ENCODE assay signal across 19 mouse cellular contexts in genomic region chr5:103725268-103726149, GRCm38 (mm10). TPM values are rescaled to one million over a fixed set of nuclear protein-coding genes. Genes with fewer than 3 reads are reported as not detected.
DNase-seq lines count a peak whose midpoint lies in the region; ATAC-seq and TF ChIP-seq lines count a peak whose summit lies in the region.
"Had no signal": no experiment of that assay in that cellular context is flagged by ENCODE, and none has a peak within 500 bp of the region (broad histone marks: within the 10 kb centered on the region; RNA-seq: fewer than 3 reads in every experiment).

No protein-coding gene starts in this region.

- no peak for TF ChIP-seq RAD21 in CH12.LX (IDR thresholded peaks at IDR 0.05; ENCODE audit: low read depth, low read length)

- 0 out of 2 replicates have a peak, but pooled peaks have one; percentile 32 for ATAC-seq in liver, postnatal 0 days
- ATAC-seq in liver, embryonic 12.5 days = no peak
- ATAC-seq in hematopoietic stem cell, adult 5-6 weeks (replicated peaks in 1 of 2; ENCODE audit: insufficient read depth in 1 of 2, low FRiP score in 2 of 2, low TSS enrichment in 1 of 2, low read depth in 1 of 2, poor library complexity in 2 of 2, severe bottlenecking in 2 of 2) = peak; percentile 39 to 54; a peak in 2 of 4 replicates
- ATAC-seq in forebrain, embryonic 15.5 days (replicated peaks) = no peak
- ATAC-seq: activated CD4-positive, CD25-positive, alpha-beta regulatory T cell, adult 4 months had no signal

- TF ChIP-seq POLR2A in CH12.LX (IDR thresholded peaks at IDR 0.05; ENCODE audit: low read depth, low read length) = 0 out of 2 replicates have a peak, but pooled peaks have one; percentile 0

- WGBS in liver, postnatal 0 days (ENCODE audit: insufficient replicate concordance) = 46% methylated on average over 9 of the region's 9 CpGs
- WGBS in liver, embryonic 12.5 days (ENCODE audit: insufficient replicate concordance) = 40% methylated on average over 9 of the region's 9 CpGs
- 53% methylated on average over 9 of the region's 9 CpGs for WGBS in forebrain, embryonic 15.5 days

- peak overlapping the region; percentile 52 for H3K27ac ChIP-seq in liver, postnatal 0 days (ENCODE audit: low read depth)
- no peak overlapping the region for H3K27ac ChIP-seq in liver, embryonic 12.5 days
- H3K27ac ChIP-seq in CH12.LX (ENCODE audit: insufficient read depth, low read depth) = peak overlapping the region; percentile 100
- H3K27ac ChIP-seq in forebrain, embryonic 15.5 days (replicated peaks) = no peak overlapping the region
- H3K27ac ChIP-seq: forebrain, embryonic 12.5 days; kidney, embryonic 15.5 days; liver, embryonic 14.5 days; midbrain, embryonic 12.5 days had no signal

- no peak for TF ChIP-seq EP300 in liver, postnatal 0 days (IDR thresholded peaks at IDR 0.05; ENCODE audit: low read depth)
- peak; percentile 93 for TF ChIP-seq EP300 in CH12.LX (IDR thresholded peaks at IDR 0.05; ENCODE audit: low read length)

- H3K4me3 ChIP-seq in liver, postnatal 0 days (ENCODE audit: low read depth, low read length) = no peak overlapping the region
- no peak overlapping the region for H3K4me3 ChIP-seq in liver, embryonic 12.5 days
- H3K4me3 ChIP-seq in CH12.LX (replicated peaks in 1 of 3; ENCODE audit: low read depth in 2 of 3, low read length in 2 of 3, poor library complexity in 1 of 3) = peak overlapping the region in 1 of 3 experiments; percentile 19
- no peak overlapping the region for H3K4me3 ChIP-seq in forebrain, embryonic 15.5 days
- H3K4me3 ChIP-seq: forebrain, embryonic 12.5 days; kidney, embryonic 15.5 days; midbrain, embryonic 12.5 days; myocyte had no signal

- H3K36me3 ChIP-seq in liver, postnatal 0 days (replicated peaks; ENCODE audit: insufficient read depth, low read length) = no peaks in the 10 kb centered on the region
- H3K36me3 ChIP-seq in liver, embryonic 12.5 days = no peaks in the 10 kb centered on the region
- peaks cover 0 to 12% of the 10 kb centered on the region in 2 experiments for H3K36me3 ChIP-seq in CH12.LX (replicated peaks in 1 of 2; ENCODE audit: control insufficient read depth in 1 of 2, insufficient read depth in 1 of 2, low read length in 1 of 2)
- no peaks in the 10 kb centered on the region for H3K36me3 ChIP-seq in forebrain, embryonic 15.5 days
- H3K36me3 ChIP-seq: forebrain, embryonic 12.5 days; kidney, embryonic 15.5 days; midbrain, embryonic 12.5 days had no signal

- in situ Hi-C loops in CH12.LX (cut with MboI; ENCODE audit: low pct_ligation_motif_present, low pct_unique_long_range_greater_than_20kb, low sequenced_read_pairs) = loop anchor here (5.0 kb wide), 1 partner anchor 43 kb away; no protein-coding TSS in a partner anchor

- dilution Hi-C loops in CH12.LX (cut with MboI; ENCODE audit: extremely low pct_ligation_motif_present, extremely low pct_unique_long_range_greater_than_20kb, low sequenced_read_pairs) = no loop called here

- peak overlapping the region; percentile 1; the same call in 1 of the 2 replicates for H3K4me2 ChIP-seq in liver, postnatal 0 days (ENCODE audit: low read depth, low read length)
- H3K4me2 ChIP-seq in liver, embryonic 12.5 days = no peak overlapping the region
- H3K4me2 ChIP-seq in CH12.LX (ENCODE audit: insufficient read depth, low read depth, poor library complexity, severe bottlenecking) = peak overlapping the region; percentile 81
- no peak overlapping the region for H3K4me2 ChIP-seq in forebrain, embryonic 15.5 days (replicated peaks)
- H3K4me2 ChIP-seq: forebrain, embryonic 12.5 days; kidney, embryonic 15.5 days; midbrain, embryonic 12.5 days had no signal

- peaks cover 5% of the 10 kb centered on the region; the same call in 1 of the 2 replicates for H3K4me1 ChIP-seq in liver, postnatal 0 days (ENCODE audit: insufficient read depth)
- 0 out of 2 replicates have a peak, but pooled peaks cover 3% of the 10 kb centered on the region for H3K4me1 ChIP-seq in liver, embryonic 12.5 days
- H3K4me1 ChIP-seq in CH12.LX (ENCODE audit: control insufficient read depth in 1 of 2, insufficient read depth in 2 of 2) = peaks cover 14 to 91% of the 10 kb centered on the region in 2 experiments
- H3K4me1 ChIP-seq in forebrain, embryonic 15.5 days = peaks cover 3% of the 10 kb centered on the region; the same call in 1 of the 2 replicates

- no peaks in the 10 kb centered on the region for H3K27me3 ChIP-seq in liver, postnatal 0 days (ENCODE audit: insufficient read depth, low read length)
- H3K27me3 ChIP-seq in liver, embryonic 12.5 days (replicated peaks) = peaks cover 26% of the 10 kb centered on the region; the same call in 1 of the 2 replicates
- no peaks in the 10 kb centered on the region for H3K27me3 ChIP-seq in CH12.LX (replicated peaks)
- H3K27me3 ChIP-seq in forebrain, embryonic 15.5 days = no peaks in the 10 kb centered on the region
- H3K27me3 ChIP-seq: forebrain, embryonic 12.5 days had no signal

- no peaks in the 10 kb centered on the region for H3K9me3 ChIP-seq in liver, postnatal 0 days (ENCODE audit: low read length)
- H3K9me3 ChIP-seq in liver, embryonic 12.5 days (replicated peaks) = no peaks in the 10 kb centered on the region
- no peaks in the 10 kb centered on the region for H3K9me3 ChIP-seq in CH12.LX (replicated peaks; ENCODE audit: low read length)
- H3K9me3 ChIP-seq in forebrain, embryonic 15.5 days = no peaks in the 10 kb centered on the region
- H3K9me3 ChIP-seq: forebrain, embryonic 12.5 days; kidney, embryonic 15.5 days; midbrain, embryonic 12.5 days had no signal

- no peak for TF ChIP-seq CTCF in liver, postnatal 0 days (IDR thresholded peaks at IDR 0.05; ENCODE audit: low read depth)
- no peak for TF ChIP-seq CTCF in CH12.LX (conservative IDR thresholded peaks at IDR 0.05 in 1 of 2, IDR thresholded peaks at IDR 0.05 in 1 of 2; ENCODE audit: low read depth in 2 of 2, low read length in 2 of 2)

- peaks cover 49% of the 10 kb centered on the region for H3K79me2 ChIP-seq in CH12.LX (replicated peaks; ENCODE audit: control insufficient read depth, extremely low read depth, insufficient read depth, poor library complexity, severe bottlenecking)

- no peak for DNase-seq in liver, postnatal 0 days
- DNase-seq in CH12.LX (ENCODE audit: extremely low read depth) (peak; percentile 84), R1 (ENCODE audit: low read depth, low spot score) (peak; percentile 46)
- DNase-seq in frontal cortex, postnatal 10 days (ENCODE audit: low spot score in 2 of 2) = no peak
- no peak for DNase-seq in heart, adult 8-10 months (ENCODE audit: low spot score)
- DNase-seq: adrenal gland, postnatal 14 days; cerebellum, postnatal 10 days; embryo, embryonic 11 days; lung, postnatal 14 days; thymus, adult 18-20 months had no signal

- H3K9ac ChIP-seq in liver, postnatal 0 days (replicated peaks) = no peak overlapping the region
- H3K9ac ChIP-seq in liver, embryonic 12.5 days = no peak overlapping the region
- peak overlapping the region; percentile 69 for H3K9ac ChIP-seq in CH12.LX (ENCODE audit: insufficient read depth, low read depth)
- no peak overlapping the region for H3K9ac ChIP-seq in forebrain, embryonic 15.5 days (replicated peaks)
- H3K9ac ChIP-seq: forebrain, embryonic 12.5 days; kidney, embryonic 15.5 days; liver, embryonic 14.5 days; midbrain, embryonic 12.5 days had no signal

TF ChIP-seq in CH12.LX, 34 proteins besides CTCF, POLR2A, EP300 and RAD21 (continues in another document):
- TF ChIP-seq MAFK (IDR thresholded peaks at IDR 0.05; ENCODE audit: insufficient replicate concordance, low read length) (no peak), JUND (conservative IDR thresholded peaks at IDR 0.05; ENCODE audit: low read depth, low read length) (peak; percentile 61), NRF1 (IDR thresholded peaks at IDR 0.05; ENCODE audit: low read depth, low read length) (0 out of 2 replicates have a peak, but pooled peaks have one; percentile 11), SMC3 (IDR thresholded peaks at IDR 0.05; ENCODE audit: low read depth, low read length) (peak; percentile 8; the same call in 1 of the 2 replicates), MAX (IDR thresholded peaks at IDR 0.05; ENCODE audit: low read length) (peak; percentile 72), PAX5 (IDR thresholded peaks at IDR 0.05; ENCODE audit: low read length) (no peak), ZKSCAN1 (IDR thresholded peaks at IDR 0.05; ENCODE audit: borderline replicate concordance, low read depth, low read length) (no peak), HCFC1 (IDR thresholded peaks at IDR 0.05; ENCODE audit: low read depth, low read length) (no peak), JUN (IDR thresholded peaks at IDR 0.05; ENCODE audit: insufficient read depth, low read depth, low read length) (peak; percentile 4; the same call in 1 of the 2 replicates), CHD1 (IDR thresholded peaks at IDR 0.05; ENCODE audit: low read depth, low read length) (peak; percentile 72; the same call in 1 of the 2 replicates), ZMIZ1 (IDR thresholded peaks at IDR 0.05; ENCODE audit: low read depth, low read length) (no peak), TCF12 (IDR thresholded peaks at IDR 0.05; ENCODE audit: low read depth, low read length) (peak; percentile 83; the same call in 1 of the 2 replicates), ZNF384 (IDR thresholded peaks at IDR 0.05; ENCODE audit: low read depth, low read length) (0 out of 2 replicates have a peak, but pooled peaks have one; percentile 35), MYC (IDR thresholded peaks at IDR 0.05; ENCODE audit: low read depth, low read length) (peak; percentile 80; the same call in 1 of the 2 replicates), USF1 (IDR thresholded peaks at IDR 0.05; ENCODE audit: low read depth, low read length) (no peak), BHLHE40 (IDR thresholded peaks at IDR 0.05; ENCODE audit: low read depth, low read length) (peak; percentile 89), IRF4 (IDR thresholded peaks at IDR 0.05; ENCODE audit: low read depth, low read length) (peak; percentile 96), E2F4 (IDR thresholded peaks at IDR 0.05; ENCODE audit: insufficient replicate concordance, low read depth, low read length) (no peak; the same call in 1 of the 2 replicates), ETS1 (conservative IDR thresholded peaks at IDR 0.05; ENCODE audit: low read depth, low read length) (peak; percentile 89), RCOR1 (conservative IDR thresholded peaks at IDR 0.05; ENCODE audit: low read depth, low read length) (peak; percentile 61; the same call in 1 of the 2 replicates), UBTF (IDR thresholded peaks at IDR 0.05; ENCODE audit: low read depth, low read length) (no peak)

RNA-seq across cellular contexts. Expression of gene Aff1, which starts 33.3 kb away (rescaled TPM):
- 4.7 and 5.0 TPM in 2 replicates for polyA plus RNA-seq in liver, postnatal 0 days (2015; fragmentation: Nextera tagmentation; extraction: Ambion mirVana)
- 17.0 and 19.5 TPM in 2 replicates for polyA plus RNA-seq in liver, embryonic 12.5 days (2016; fragmentation: Nextera tagmentation; extraction: Ambion mirVana)
- total RNA-seq in CH12.LX (2012; rRNA removed) (20.7 and 21.8 TPM in 2 replicates), CH12.LX (2014; rRNA removed) (12.0 and 13.2 TPM in 2 replicates)
- 32.7 and 38.9 TPM in 2 replicates for polyA plus RNA-seq in CH12.LX (2012; ENCODE audit: insufficient read length, low read depth)
- 19.7 and 39.0 TPM in 2 replicates for total RNA-seq in hematopoietic stem cell, adult 5-6 weeks (2017)
- polyA plus RNA-seq in forebrain, embryonic 15.5 days (2015; fragmentation: Nextera tagmentation; extraction: Ambion mirVana) = 1.2 and 2.4 TPM in 2 replicates
- 10 to 100 TPM; 39.9 to 43.8 (median 42.7) TPM for total RNA-seq in heart, adult 8-10 months (2022)

Comparison
In these comparisons a context has a peak if more than half of its experiments do, and no peak if none do; other contexts are left out.
1. ATAC-seq: peak in liver, postnatal 0 days (single experiment) and hematopoietic stem cell, adult 5-6 weeks (2 of 2); none in liver, embryonic 12.5 days (single experiment) and forebrain, embryonic 15.5 days (single experiment).
2. H3K27ac ChIP-seq: peak in liver, postnatal 0 days (single experiment) and CH12.LX (single experiment); none in liver, embryonic 12.5 days (single experiment) and forebrain, embryonic 15.5 days (single experiment).
3. H3K4me2 ChIP-seq: peak in liver, postnatal 0 days (single experiment) and CH12.LX (single experiment); none in liver, embryonic 12.5 days (single experiment) and forebrain, embryonic 15.5 days (single experiment).
4. DNase-seq: peak in CH12.LX (single experiment) and R1 (single experiment); none in liver, postnatal 0 days (single experiment), frontal cortex, postnatal 10 days (0 of 2) and heart, adult 8-10 months (single experiment).